In the genomic region with DNA sequence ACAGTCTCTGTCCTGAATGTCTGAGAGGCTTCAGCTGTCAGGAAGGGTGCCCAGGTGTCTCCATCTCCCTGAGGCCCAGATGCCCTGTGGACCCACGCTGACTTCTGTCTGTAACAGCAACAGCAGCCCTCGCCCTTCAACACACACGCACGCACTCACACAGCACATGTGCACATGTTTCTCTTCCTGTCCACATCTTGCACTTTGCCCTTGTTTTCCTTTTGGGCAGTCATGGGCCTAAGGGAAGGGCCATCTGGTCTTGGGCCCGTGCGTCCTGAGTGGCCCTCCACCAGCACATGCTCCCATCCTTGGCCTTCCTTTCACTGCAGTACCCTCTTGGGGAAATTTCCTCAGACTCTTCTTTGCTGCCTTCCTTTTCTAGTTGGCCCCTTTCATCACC, we compare ENCODE assay signal across 13 mouse cellular contexts. TPM values are rescaled to one million over a fixed set of nuclear protein-coding genes. Genes with fewer than 3 reads are reported as not detected.
A peak's percentile ranks its signal among the peaks of the same experiment; 100 is the strongest.
DNase-seq lines count a peak whose midpoint lies in the region; ATAC-seq and TF ChIP-seq lines count a peak whose summit lies in the region.
"Had no signal": no experiment of that assay in that cellular context is flagged by ENCODE, and none has a peak within 500 bp of the region (broad histone marks: within the 10 kb centered on the region; RNA-seq: fewer than 3 reads in every experiment).

No protein-coding gene starts in this region.

- peak; percentile 42 for DNase-seq in testis, postnatal 10 days (ENCODE audit: low spot score)
- no peak for DNase-seq in testis, postnatal 14 days (ENCODE audit: low spot score)
- no peak for DNase-seq in kidney, postnatal 0 days (ENCODE audit: low spot score)
- DNase-seq in left cerebral cortex, adult 11 months (ENCODE audit: low spot score), result no peak
- no peak for DNase-seq in left cerebral cortex, postnatal 14 days (ENCODE audit: low spot score in 2 of 2)
- DNase-seq in right cerebral cortex, adult 2 months (ENCODE audit: low spot score in 2 of 2), result no peak
- DNase-seq: cerebellum, postnatal 25 days; layer of hippocampus, adult 9-11 months; liver, embryonic 13.5 days had no signal

- H3K4me3 ChIP-seq in heart, embryonic 16.5 days (ENCODE audit: low read length), result no peak overlapping the region
- no peak overlapping the region for H3K4me3 ChIP-seq in heart, embryonic 12.5 days
- 0 out of 2 replicates have a peak overlapping the region, but pooled peaks have one; percentile 2 for H3K4me3 ChIP-seq in kidney, postnatal 0 days (replicated peaks; ENCODE audit: low read depth, low read length)
- H3K4me3 ChIP-seq: hindbrain, embryonic 12.5 days; liver, embryonic 13.5 days had no signal

- no peak for TF ChIP-seq CTCF in kidney, postnatal 0 days (IDR thresholded peaks at IDR 0.05; ENCODE audit: low read depth)

- ATAC-seq in heart, embryonic 16.5 days (replicated peaks; ENCODE audit: extremely low read depth, insufficient read depth, low FRiP score), result no peak
- ATAC-seq in heart, embryonic 12.5 days (ENCODE audit: insufficient number of reproducible peaks, low FRiP score), result no peak
- ATAC-seq in kidney, postnatal 0 days (replicated peaks; ENCODE audit: low FRiP score, low read depth), result no peak

- H3K9ac ChIP-seq in heart, embryonic 16.5 days (ENCODE audit: low read length), result no peak overlapping the region
- H3K9ac ChIP-seq in heart, embryonic 12.5 days, result no peak overlapping the region
- 0 out of 2 replicates have a peak overlapping the region, but pooled peaks have one; percentile 1 for H3K9ac ChIP-seq in kidney, postnatal 0 days (ENCODE audit: low read depth, low read length)
- H3K9ac ChIP-seq: hindbrain, embryonic 12.5 days; liver, embryonic 13.5 days had no signal

- H3K4me1 ChIP-seq in heart, embryonic 16.5 days (ENCODE audit: control insufficient read depth, insufficient read depth, low read length), result peaks cover 31% of the 10 kb centered on the region
- peaks cover 58% of the 10 kb centered on the region for H3K4me1 ChIP-seq in heart, embryonic 12.5 days (replicated peaks)
- peaks cover 30% of the 10 kb centered on the region for H3K4me1 ChIP-seq in kidney, postnatal 0 days (replicated peaks; ENCODE audit: insufficient read depth, low read length)

- WGBS in heart, embryonic 16.5 days, result 85% methylated on average over 6 of the region's 6 CpGs
- 76% methylated on average over 6 of the region's 6 CpGs for WGBS in heart, embryonic 12.5 days
- 51% methylated on average over 6 of the region's 6 CpGs for WGBS in kidney, postnatal 0 days

- peaks cover 13% of the 10 kb centered on the region; the same call in 1 of the 2 replicates for H3K36me3 ChIP-seq in heart, embryonic 16.5 days (ENCODE audit: control insufficient read depth, insufficient read depth)
- peaks cover 36% of the 10 kb centered on the region for H3K36me3 ChIP-seq in heart, embryonic 12.5 days
- H3K36me3 ChIP-seq in kidney, postnatal 0 days (ENCODE audit: insufficient read depth, low read length), result peaks cover 25% of the 10 kb centered on the region; the same call in 1 of the 2 replicates

- peak overlapping the region; percentile 95 for H3K4me2 ChIP-seq in heart, embryonic 16.5 days (ENCODE audit: low read depth, low read length)
- no peak overlapping the region for H3K4me2 ChIP-seq in heart, embryonic 12.5 days
- H3K4me2 ChIP-seq in kidney, postnatal 0 days (ENCODE audit: low read length), result peak overlapping the region; percentile 15; the same call in 1 of the 2 replicates
- H3K4me2 ChIP-seq: hindbrain, embryonic 12.5 days; liver, embryonic 13.5 days had no signal

- peaks cover 17% of the 10 kb centered on the region; the same call in 1 of the 2 replicates for H3K27me3 ChIP-seq in heart, embryonic 16.5 days (ENCODE audit: control insufficient read depth, insufficient read depth, low read length)
- peaks cover 52% of the 10 kb centered on the region for H3K27me3 ChIP-seq in heart, embryonic 12.5 days (replicated peaks)
- 0 out of 2 replicates have a peak, but pooled peaks cover 4% of the 10 kb centered on the region for H3K27me3 ChIP-seq in kidney, postnatal 0 days (ENCODE audit: insufficient read depth, low read length)
- H3K27me3 ChIP-seq: CH12.LX had no signal

- H3K27ac ChIP-seq in heart, embryonic 16.5 days (ENCODE audit: low read length), result peak overlapping the region; percentile 17
- no peak overlapping the region for H3K27ac ChIP-seq in heart, embryonic 12.5 days (ENCODE audit: poor library complexity, severe bottlenecking)
- peak overlapping the region; percentile 66 for H3K27ac ChIP-seq in kidney, postnatal 0 days
- H3K27ac ChIP-seq: hindbrain, embryonic 12.5 days; liver, embryonic 13.5 days had no signal

- intact Hi-C loops in left cerebral cortex, postnatal 14 days (cut with DNase I), result no loop called here

- H3K9me3 ChIP-seq in heart, embryonic 16.5 days (replicated peaks; ENCODE audit: control insufficient read depth, low read length), result no peaks in the 10 kb centered on the region
- no peaks in the 10 kb centered on the region for H3K9me3 ChIP-seq in heart, embryonic 12.5 days (replicated peaks)
- H3K9me3 ChIP-seq in kidney, postnatal 0 days (replicated peaks; ENCODE audit: low read length), result no peaks in the 10 kb centered on the region
- H3K9me3 ChIP-seq: hindbrain, embryonic 12.5 days; liver, embryonic 13.5 days had no signal

RNA-seq across cellular contexts. Expression of gene Hic1, which starts 5.9 kb away (rescaled TPM):
- polyA plus RNA-seq in heart, embryonic 16.5 days (2015; fragmentation: Nextera tagmentation; extraction: Ambion mirVana), result 7.1 and 9.8 TPM in 2 replicates
- polyA plus RNA-seq in heart, embryonic 12.5 days (2016; fragmentation: Nextera tagmentation; extraction: Ambion mirVana), result 13.3 and 13.8 TPM in 2 replicates
- 18.5 and 26.9 TPM in 2 replicates for polyA plus RNA-seq in kidney, postnatal 0 days (2015; fragmentation: Nextera tagmentation; extraction: Ambion mirVana)
- 1 to 10 TPM; 5.0 to 5.2 TPM for total RNA-seq in left cerebral cortex, postnatal 14 days (2021)

RNA-seq across cellular contexts. Expression of gene Ovca2, which starts 15.3 kb away (rescaled TPM):
- polyA plus RNA-seq in heart, embryonic 16.5 days (2015; fragmentation: Nextera tagmentation; extraction: Ambion mirVana), result 18.4 and 18.7 TPM in 2 replicates
- polyA plus RNA-seq in heart, embryonic 12.5 days (2016; fragmentation: Nextera tagmentation; extraction: Ambion mirVana), result 19.4 and 20.5 TPM in 2 replicates
- polyA plus RNA-seq in kidney, postnatal 0 days (2015; fragmentation: Nextera tagmentation; extraction: Ambion mirVana), result 26.6 and 28.3 TPM in 2 replicates
- 10 to 100 TPM; 10.0 to 10.2 TPM for total RNA-seq in left cerebral cortex, postnatal 14 days (2021)

RNA-seq across cellular contexts. Expression of gene Dph1, which starts 27.7 kb away (rescaled TPM):
- polyA plus RNA-seq in heart, embryonic 16.5 days (2015; fragmentation: Nextera tagmentation; extraction: Ambion mirVana), result 19.7 and 21.0 TPM in 2 replicates
- 23.3 and 23.5 TPM in 2 replicates for polyA plus RNA-seq in heart, embryonic 12.5 days (2016; fragmentation: Nextera tagmentation; extraction: Ambion mirVana)
- polyA plus RNA-seq in kidney, postnatal 0 days (2015; fragmentation: Nextera tagmentation; extraction: Ambion mirVana), result 26.3 TPM in 2 replicates
- 10 to 100 TPM; 22.0 to 23.7 TPM for total RNA-seq in left cerebral cortex, postnatal 14 days (2021)

RNA-seq across cellular contexts. Expression of gene Rtn4rl1, which starts 30.2 kb away (rescaled TPM):
- polyA plus RNA-seq in heart, embryonic 16.5 days (2015; fragmentation: Nextera tagmentation; extraction: Ambion mirVana), result 12.4 and 13.1 TPM in 2 replicates
- 16.3 and 16.8 TPM in 2 replicates for polyA plus RNA-seq in heart, embryonic 12.5 days (2016; fragmentation: Nextera tagmentation; extraction: Ambion mirVana)
- polyA plus RNA-seq in kidney, postnatal 0 days (2015; fragmentation: Nextera tagmentation; extraction: Ambion mirVana), result 4.2 and 4.6 TPM in 2 replicates
- total RNA-seq in left cerebral cortex, postnatal 14 days (2021), result 10 to 100 TPM; 59.5 to 65.9 TPM
